Mouse (Mus musculus) heart, embryonic 11.5 days (tissue): ENCODE measurements at regions not wholly inside any gene's neighbourhood (a gene's known extent, or its start where the extent isn't known, plus 50 kb on each side); places are given as distances from the start of the nearest gene placed in this dataset.

Source experiments
- ATAC-seq: fragments of 200-750 bp; cut with Nextera tagmentation; replicated peaks from 2 replicates; pipeline ENCODE4 v1.8.0; 2017; ENCODE audit warnings: moderate library complexity; ENCODE audit not compliant: insufficient number of reproducible peaks, low FRiP score, low TSS enrichment
- H3K27ac ChIP-seq: fragments of 300-500 bp; sonication (generic); 2 replicates; pipeline ENCODE4 v1.5.1; 2014; ENCODE audit warnings: mild to moderate bottlenecking, low read depth, low read length
- H3K27me3 ChIP-seq: fragments of 300-500 bp; sonication (generic); 2 replicates; pipeline ENCODE4 v1.6.1; 2014; ENCODE audit warnings: mild to moderate bottlenecking, low read length, mixed read lengths; ENCODE audit not compliant: control insufficient read depth, insufficient read depth
- H3K36me3 ChIP-seq: fragments of 300-500 bp; sonication (generic); 2 replicates; pipeline ENCODE4 v1.6.1; 2014; ENCODE audit warnings: mild to moderate bottlenecking, low read length, moderate library complexity, mixed read lengths; ENCODE audit not compliant: control insufficient read depth, insufficient read depth
- H3K4me1 ChIP-seq: fragments of 300-500 bp; sonication (generic); 2 replicates; pipeline ENCODE4 v1.6.1; 2014; ENCODE audit warnings: low read length; ENCODE audit not compliant: control insufficient read depth, insufficient read depth
- H3K4me2 ChIP-seq: fragments of 300-500 bp; sonication (generic); 2 replicates; pipeline ENCODE4 v1.6.1; 2014; ENCODE audit warnings: mild to moderate bottlenecking, moderate library complexity
- H3K4me3 ChIP-seq: fragments of 300-500 bp; sonication (generic); 2 replicates; pipeline ENCODE4 v1.5.1; 2014; ENCODE audit warnings: low read depth, low read length
- H3K9ac ChIP-seq: fragments of 300-500 bp; sonication (generic); 2 replicates; pipeline ENCODE4 v1.6.1; 2014; ENCODE audit warnings: mild to moderate bottlenecking, low read depth, low read length, moderate library complexity
- H3K9me3 ChIP-seq: fragments of 300-500 bp; sonication (generic); replicated peaks from 2 replicates; pipeline ENCODE4 v1.6.1; 2016; ENCODE audit warnings: low read length; ENCODE audit not compliant: control insufficient read depth
- WGBS: fragments of 180-500 bp; shearing (Covaris S2); extraction: QIAGEN DNeasy Blood & Tissue Kit; methylation state at CpG from one replicate; pipeline ENCODE4 v1.1.7; 2014; ENCODE audit not compliant: insufficient replicate concordance; 5-methylcytosine and 5-hydroxymethylcytosine counted together

DNA sequence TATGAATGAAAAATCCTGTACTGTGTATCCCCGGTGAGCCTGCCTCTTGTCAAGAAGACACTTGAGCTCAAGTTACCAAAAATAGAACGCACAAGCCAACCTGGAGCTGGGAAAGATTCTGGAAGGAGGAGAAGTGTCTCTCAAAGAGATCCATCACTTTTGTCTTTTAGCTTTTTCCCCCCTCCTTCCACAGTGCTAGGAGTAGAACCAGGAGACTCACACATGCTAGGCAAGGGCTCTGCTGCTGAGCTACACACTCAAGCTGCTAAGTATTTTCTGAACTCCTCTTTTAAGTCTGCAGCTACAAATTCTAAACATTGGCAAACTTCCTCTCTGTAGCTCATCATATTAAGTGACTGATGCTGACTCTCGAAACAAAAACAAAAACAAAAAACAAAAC lies 176.2 kb upstream of the Atp5g3 start:
- Histone ChIP-seq H3K9ac (no peak overlapping the region), H3K27ac (no peak overlapping the region), H3K27me3 (no peaks in the 10 kb centered on the region), H3K9me3 (no peaks in the 10 kb centered on the region), H3K36me3 (no peaks in the 10 kb centered on the region), H3K4me1 (peaks cover 12% of the 10 kb centered on the region), H3K4me3 (no peak overlapping the region), H3K4me2 (no peak overlapping the region)
- no peak for ATAC-seq
- 43% methylated on average over 3 of the region's 3 CpGs for WGBS

DNA sequence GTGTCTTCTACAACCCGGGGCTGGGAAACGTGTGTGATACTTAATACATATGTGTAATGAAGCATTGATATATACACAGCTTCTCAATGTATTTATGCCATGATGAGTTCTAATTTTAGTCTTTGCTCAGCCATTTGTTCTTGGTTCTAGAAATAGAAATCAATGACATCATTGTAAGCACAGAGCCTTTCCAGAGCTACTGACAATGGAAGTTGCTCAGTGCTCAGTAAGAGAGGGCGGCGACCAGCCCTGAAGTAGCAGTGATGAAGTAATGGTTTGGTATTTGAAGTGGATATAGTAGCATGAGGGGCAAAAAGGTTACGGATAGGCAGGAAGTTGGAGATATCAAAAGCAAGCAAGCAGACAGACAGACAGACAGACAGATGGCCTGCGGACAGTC lies 173.8 kb upstream of the Atp5g3 start:
- H3K4me1 ChIP-seq: peaks cover 12% of the 10 kb centered on the region
- H3K27me3 ChIP-seq: no peaks in the 10 kb centered on the region
- no peak overlapping the region for H3K4me3 ChIP-seq
- ATAC-seq: no peak
- no peak overlapping the region for H3K4me2 ChIP-seq
- no peaks in the 10 kb centered on the region for H3K36me3 ChIP-seq
- no peak overlapping the region for H3K9ac ChIP-seq
- 54% methylated on average over 6 of the region's 6 CpGs for WGBS
- no peaks in the 10 kb centered on the region for H3K9me3 ChIP-seq
- peak overlapping the region; percentile 41 for H3K27ac ChIP-seq

DNA sequence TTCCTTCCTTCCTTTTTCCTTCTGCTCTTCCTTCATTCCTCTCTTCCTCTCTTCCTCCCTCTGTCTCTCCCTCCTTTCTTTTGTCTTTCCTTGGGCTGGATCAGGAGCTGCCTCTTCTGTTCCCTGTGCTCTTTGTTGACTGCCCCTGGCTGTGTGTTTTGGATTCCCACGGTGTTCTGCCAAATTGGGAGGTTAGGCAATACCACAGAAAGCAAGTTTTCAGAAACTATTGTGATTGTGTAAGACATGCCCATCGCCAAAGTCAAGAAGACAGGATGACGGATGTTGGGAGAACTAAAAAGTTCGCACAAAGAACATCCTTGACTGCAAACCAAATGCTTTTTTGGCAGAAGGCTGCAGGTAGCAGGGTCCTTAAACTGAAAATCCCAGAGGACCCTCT lies 165.6 kb upstream of the Atp5g3 start:
- H3K4me1 ChIP-seq: no peaks in the 10 kb centered on the region
- H3K36me3 ChIP-seq: no peaks in the 10 kb centered on the region
- no peak overlapping the region for H3K9ac ChIP-seq
- H3K4me2 ChIP-seq: no peak overlapping the region
- H3K4me3 ChIP-seq: no peak overlapping the region
- no peak for ATAC-seq
- 70% methylated on average over 4 of the region's 4 CpGs for WGBS
- no peaks in the 10 kb centered on the region for H3K27me3 ChIP-seq
- no peaks in the 10 kb centered on the region for H3K9me3 ChIP-seq
- no peak overlapping the region for H3K27ac ChIP-seq

DNA sequence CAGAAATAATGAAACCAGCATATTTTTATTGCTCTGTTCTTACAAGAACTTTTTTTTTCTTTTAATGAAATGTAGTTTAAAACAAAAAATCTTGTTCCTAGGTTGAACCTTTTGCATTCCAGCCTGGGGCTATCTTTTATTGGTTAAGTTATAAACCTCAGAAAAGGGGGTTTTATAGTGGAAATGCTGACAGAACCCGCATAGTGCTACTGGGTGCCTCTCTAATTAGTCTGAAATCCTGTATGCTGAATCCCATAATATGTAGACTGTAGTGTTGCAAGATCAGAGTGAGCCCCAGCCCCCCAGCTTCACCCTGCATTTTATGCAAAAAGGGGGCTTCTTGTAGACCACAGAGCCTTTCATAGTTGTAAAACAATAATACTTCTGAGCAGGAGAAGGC lies 164.4 kb upstream of the Atp5g3 start:
- Histone ChIP-seq H3K36me3 (no peaks in the 10 kb centered on the region), H3K27me3 (no peaks in the 10 kb centered on the region), H3K4me1 (no peaks in the 10 kb centered on the region), H3K9ac (no peak overlapping the region), H3K9me3 (no peaks in the 10 kb centered on the region), H3K27ac (no peak overlapping the region), H3K4me2 (no peak overlapping the region), H3K4me3 (no peak overlapping the region)
- no peak for ATAC-seq
- WGBS: 92% methylated on average over 1 of the region's 1 CpGs

DNA sequence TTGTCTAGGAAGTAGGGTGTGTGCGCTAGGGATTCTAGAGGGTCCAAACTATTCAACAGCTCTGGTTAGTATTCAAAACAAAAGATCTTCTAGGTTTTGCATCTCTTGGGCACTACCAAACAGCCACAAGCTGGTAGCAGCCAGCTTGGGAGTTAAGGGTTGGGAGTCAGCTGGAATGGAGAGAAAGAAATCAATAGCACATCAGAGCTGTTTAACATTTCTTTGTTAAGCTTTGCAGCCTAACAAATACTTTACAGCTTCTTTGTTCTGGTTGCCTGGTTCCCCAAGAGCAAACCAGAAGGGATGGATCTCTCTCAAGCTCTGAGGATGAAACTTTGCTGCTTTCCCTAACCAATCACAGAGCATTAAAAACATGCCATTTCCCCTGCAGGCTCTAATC lies 162.3 kb upstream of the Atp5g3 start:
- no peak for ATAC-seq
- no peak overlapping the region for H3K4me2 ChIP-seq
- 86% methylated on average over 1 of the region's 1 CpGs for WGBS

DNA sequence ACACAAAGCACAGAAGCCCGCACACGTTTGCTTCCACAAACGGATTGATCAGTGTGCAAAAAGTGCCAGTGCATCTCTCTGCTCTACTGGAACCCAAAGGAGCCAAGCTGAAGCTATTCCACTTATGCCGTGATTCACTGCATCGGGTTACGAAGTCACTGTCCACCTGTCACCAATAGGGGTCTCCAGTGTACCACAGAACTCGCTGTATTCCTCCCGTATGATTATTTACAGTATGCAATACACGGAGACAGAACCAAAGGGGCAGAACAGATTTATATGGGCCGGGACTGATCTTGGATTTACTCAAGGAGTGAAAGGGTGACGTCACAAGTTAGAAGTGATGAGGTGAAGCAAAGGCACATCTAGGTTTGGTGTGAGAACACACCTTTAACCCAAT lies 155.5 kb upstream of the Atp5g3 start:
- Histone ChIP-seq H3K27ac (no peak overlapping the region), H3K9me3 (no peaks in the 10 kb centered on the region), H3K4me3 (no peak overlapping the region), H3K9ac (no peak overlapping the region), H3K4me2 (peak overlapping the region; percentile 31), H3K36me3 (no peaks in the 10 kb centered on the region), H3K4me1 (no peaks in the 10 kb centered on the region), H3K27me3 (0 out of 2 replicates have a peak, but pooled peaks cover 2% of the 10 kb centered on the region)
- WGBS: 3% methylated on average over 11 of the region's 11 CpGs
- no peak for ATAC-seq

More for the DNA sequence above, 162.3 kb upstream of the Atp5g3 start:
- H3K4me3 ChIP-seq: no peak overlapping the region
- no peaks in the 10 kb centered on the region for H3K9me3 ChIP-seq
- no peaks in the 10 kb centered on the region for H3K36me3 ChIP-seq
- no peak overlapping the region for H3K27ac ChIP-seq
- H3K27me3 ChIP-seq: no peaks in the 10 kb centered on the region
- H3K9ac ChIP-seq: no peak overlapping the region
- H3K4me1 ChIP-seq: no peaks in the 10 kb centered on the region

DNA sequence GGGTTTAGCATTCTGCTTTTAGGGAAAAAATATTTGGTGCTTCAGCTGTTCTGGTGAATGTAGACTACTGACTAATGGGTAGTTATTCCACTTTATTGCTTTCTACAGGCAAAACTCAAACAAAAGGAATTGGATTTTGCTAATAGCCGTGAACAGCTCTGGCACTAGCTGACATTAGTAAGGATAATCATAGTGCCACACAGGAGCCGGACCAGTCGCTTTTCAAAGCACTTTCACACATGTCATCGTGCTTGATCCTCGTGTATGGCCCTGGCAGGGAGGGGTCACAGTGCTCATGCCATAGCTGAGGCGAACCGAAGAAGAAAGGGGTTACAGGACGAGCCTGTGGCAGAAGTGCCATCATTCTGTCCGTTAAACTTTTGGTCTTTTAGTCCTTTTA lies 153.2 kb upstream of the Atp5g3 start:
- WGBS: 74% methylated on average over 9 of the region's 9 CpGs
- H3K4me3 ChIP-seq: no peak overlapping the region
- ATAC-seq: no peak
- H3K4me1 ChIP-seq: no peaks in the 10 kb centered on the region
- 0 out of 2 replicates have a peak, but pooled peaks cover 2% of the 10 kb centered on the region for H3K27me3 ChIP-seq
- no peak overlapping the region for H3K9ac ChIP-seq
- H3K4me2 ChIP-seq: no peak overlapping the region
- no peaks in the 10 kb centered on the region for H3K9me3 ChIP-seq
- H3K36me3 ChIP-seq: no peaks in the 10 kb centered on the region
- no peak overlapping the region for H3K27ac ChIP-seq

DNA sequence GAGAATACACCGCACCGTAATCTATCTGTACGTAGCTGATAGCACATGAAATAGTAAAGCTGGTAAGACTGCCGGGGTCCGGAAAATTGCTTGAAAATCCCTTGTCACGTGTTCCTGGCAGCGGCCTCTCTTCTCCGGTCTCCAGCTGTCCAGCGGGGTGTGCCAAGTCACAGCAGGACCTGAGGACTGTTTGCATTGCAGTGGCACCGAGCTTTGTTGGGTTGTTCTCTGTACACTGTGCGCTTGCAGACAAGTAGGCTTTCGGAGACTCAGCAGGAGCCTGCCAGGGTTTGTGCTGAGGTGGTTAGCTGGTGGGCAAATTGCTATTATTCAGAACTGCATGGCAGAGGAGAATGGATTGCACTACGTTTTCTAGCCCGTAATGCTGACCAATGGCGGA lies 152.7 kb upstream of the Atp5g3 start:
- no peaks in the 10 kb centered on the region for H3K36me3 ChIP-seq
- H3K9me3 ChIP-seq: no peaks in the 10 kb centered on the region
- H3K4me1 ChIP-seq: no peaks in the 10 kb centered on the region
- H3K27ac ChIP-seq: no peak overlapping the region
- 81% methylated on average over 15 of the region's 15 CpGs for WGBS
- 0 out of 2 replicates have a peak, but pooled peaks cover 2% of the 10 kb centered on the region for H3K27me3 ChIP-seq
- no peak for ATAC-seq
- H3K4me3 ChIP-seq: no peak overlapping the region
- H3K9ac ChIP-seq: no peak overlapping the region
- no peak overlapping the region for H3K4me2 ChIP-seq

DNA sequence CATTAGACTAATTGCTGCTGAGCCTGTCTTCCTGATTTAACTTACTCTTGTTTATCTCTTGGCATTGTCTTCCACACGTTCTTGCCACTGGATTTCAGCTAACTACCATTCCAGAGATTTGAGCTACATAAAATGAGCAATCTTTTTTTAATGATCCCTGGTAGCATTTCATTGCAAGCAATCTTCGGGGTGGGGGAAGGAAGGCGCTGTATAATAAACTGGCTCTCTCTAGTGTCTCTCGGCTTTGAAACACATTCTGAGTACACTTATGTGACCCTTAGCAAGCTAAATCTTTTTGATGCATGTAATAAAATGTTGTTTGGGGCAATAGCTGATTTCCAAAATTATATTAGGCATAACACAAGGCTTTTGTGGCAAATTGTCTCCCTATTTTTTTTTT lies 152.2 kb upstream of the Atp5g3 start:
- Histone ChIP-seq H3K4me3 (no peak overlapping the region), H3K9me3 (no peaks in the 10 kb centered on the region), H3K36me3 (no peaks in the 10 kb centered on the region), H3K4me1 (no peaks in the 10 kb centered on the region), H3K9ac (no peak overlapping the region), H3K27me3 (0 out of 2 replicates have a peak, but pooled peaks cover 2% of the 10 kb centered on the region), H3K27ac (no peak overlapping the region), H3K4me2 (no peak overlapping the region)
- no peak for ATAC-seq
- WGBS: 72% methylated on average over 4 of the region's 4 CpGs
